Mouse (Mus musculus) olfactory bulb, adult 2 months (tissue): Measurements from ENCODE around the gene Fpr-rs7. TPM values are rescaled to one million over a fixed set of nuclear protein-coding genes. Genes with fewer than 3 reads are reported as not detected.

Source experiments
- H3K27ac ChIP-seq: fragments of 200-500 bp; 2 replicates; pipeline ENCODE4 v1.5.1; 2012; ENCODE audit warnings: low read depth, low read length; ENCODE audit not compliant: insufficient read depth
- H3K4me1 ChIP-seq: fragments of 200-500 bp; 2 replicates; pipeline ENCODE4 v1.6.1; 2012; ENCODE audit warnings: low read length; ENCODE audit not compliant: control insufficient read depth, insufficient read depth
- H3K4me3 ChIP-seq: fragments of 200-500 bp; 2 replicates; pipeline ENCODE4 v1.5.1; 2012; ENCODE audit warnings: mild to moderate bottlenecking, low read depth, low read length, moderate library complexity; ENCODE audit not compliant: insufficient read depth
- CTCF ChIP-seq: fragments of 200-500 bp; IDR thresholded peaks from 2 replicates; pipeline ENCODE4 v1.5.1; 2012; ENCODE audit warnings: low read depth, mild to moderate bottlenecking, low read length, moderate library complexity; ENCODE audit not compliant: insufficient read depth
- POLR2A ChIP-seq: fragments of 200-500 bp; IDR thresholded peaks from 2 replicates; pipeline ENCODE4 v1.6.1; 2012; ENCODE audit warnings: mild to moderate bottlenecking, low read depth, low read length, moderate library complexity; ENCODE audit not compliant: insufficient read depth
- WGBS: fragments of 180-500 bp; shearing (Covaris S2); methylation state at CpG from one replicate; pipeline ENCODE4 v1.1.7; 2018; 5-methylcytosine and 5-hydroxymethylcytosine counted together
- polyA plus RNA-seq: library from polyadenylated mRNA; stranded (reverse); fragments of >200 nt; gene quantifications from 2 replicates; pipeline ENCODE4 v1.2.4, GENCODE M21; 2012; ENCODE audit warnings: low replicate concordance; ENCODE audit not compliant: missing spikeins, insufficient read depth, insufficient read length

The Fpr-rs7 gene
- not detected in 2 replicates for polyA plus RNA-seq

DNA sequence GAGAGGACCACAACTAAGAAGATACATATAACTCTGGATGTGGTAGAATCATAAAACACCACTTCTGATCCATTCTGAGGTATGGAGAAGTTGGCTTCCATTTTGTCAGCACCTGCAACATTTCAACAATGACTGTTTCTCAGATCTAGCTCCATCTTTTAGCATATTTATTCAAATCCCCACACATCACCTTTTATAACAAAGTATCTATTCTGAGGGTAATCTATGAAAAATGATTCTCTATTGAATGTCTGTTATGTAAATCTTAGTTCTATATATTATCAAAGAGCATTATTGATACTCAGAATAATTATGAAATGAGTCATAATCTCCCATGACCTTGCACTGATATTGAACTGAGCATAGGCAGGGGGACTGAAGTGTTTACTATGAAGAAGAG is at the start of gene Fpr-rs7:
Gene Fpr-rs7 (minus strand): TSS at position 101 of the 400 bp plus-strand sequence.
- H3K4me3 ChIP-seq: no peak within 1 kb of the TSS
- no peak within 1 kb of the TSS for H3K27ac ChIP-seq
- H3K4me1 ChIP-seq: no peaks in the 10 kb centered on the region
- TF ChIP-seq CTCF (no peak), POLR2A (no peak)

DNA sequence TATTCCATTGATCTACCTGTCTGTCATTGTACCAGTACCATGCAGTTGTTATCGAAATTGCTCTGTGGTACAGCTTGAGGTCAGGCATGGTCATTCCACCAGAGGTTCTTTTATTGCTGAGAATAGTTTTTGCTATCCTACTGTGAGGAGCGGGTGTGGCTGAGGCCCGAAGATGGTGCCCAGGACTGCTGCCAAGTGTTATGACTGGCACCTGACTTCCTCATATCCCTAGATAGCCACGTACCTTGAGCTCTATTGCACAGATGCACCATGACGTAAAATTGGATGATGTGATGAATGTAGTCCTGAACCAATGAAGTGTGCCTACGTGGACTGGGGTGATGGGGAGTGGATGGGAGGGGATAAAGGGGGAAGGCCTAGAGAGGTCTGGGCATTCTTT is 39.9 kb downstream of the Fpr-rs7 start:
- TF ChIP-seq POLR2A (no peak), CTCF (no peak)
- Histone ChIP-seq H3K4me1 (no peaks in the 10 kb centered on the region), H3K4me3 (no peak overlapping the region), H3K27ac (no peak overlapping the region)
- 74% methylated on average over 6 of the region's 6 CpGs for WGBS

DNA sequence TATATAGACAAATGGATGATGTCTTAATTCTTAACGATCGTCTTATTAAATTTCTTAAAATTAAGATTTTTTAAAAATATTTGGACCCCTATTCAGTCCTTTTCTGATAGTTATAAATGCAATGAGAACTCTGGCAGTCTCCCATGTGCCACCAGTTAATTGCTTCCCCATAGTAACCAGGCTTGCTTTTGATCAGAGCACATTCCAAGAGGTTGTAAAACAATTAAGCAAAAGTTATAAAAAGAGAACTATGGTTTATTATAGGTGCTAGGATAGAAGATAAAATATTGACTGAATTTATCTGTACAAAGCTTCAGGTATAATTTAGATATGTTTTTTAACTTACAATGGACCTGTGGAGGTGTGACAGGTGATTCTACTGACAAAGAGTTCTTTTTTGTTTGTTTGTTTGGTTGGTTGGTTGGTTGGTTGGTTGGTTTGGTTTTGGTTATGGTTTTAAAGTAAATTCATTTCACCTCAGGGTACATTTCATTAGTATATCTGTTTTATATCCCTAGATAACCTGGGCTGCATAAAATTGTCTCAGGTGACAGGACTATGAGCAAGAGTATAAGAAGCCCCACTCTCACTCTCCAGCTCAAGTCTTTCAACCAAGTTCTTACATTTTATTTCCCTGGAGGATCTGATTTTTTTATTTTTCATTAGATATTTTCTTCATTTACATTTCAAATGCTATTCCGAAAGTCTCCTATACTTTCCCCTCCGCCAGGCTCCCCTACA is 42.2 kb downstream of the Fpr-rs7 start:
- H3K4me1 ChIP-seq: no peaks in the 10 kb centered on the region
- WGBS: 95% methylated on average over 4 of the region's 4 CpGs
- H3K27ac ChIP-seq: no peak overlapping the region
- TF ChIP-seq CTCF: no peak
- TF ChIP-seq POLR2A: no peak
- H3K4me3 ChIP-seq: no peak overlapping the region

Other genes with a start within 250 kb of the Fpr-rs7 start
- gene Vmn2r104, start 65.9 kb downstream of the Fpr-rs7 start, polyA plus RNA-seq: not detected in 2 replicates
- gene Fpr-rs6, start 68.9 kb upstream of the Fpr-rs7 start, polyA plus RNA-seq: not detected in 2 replicates
- gene Vmn2r105, start 120.8 kb upstream of the Fpr-rs7 start, polyA plus RNA-seq: not detected in 2 replicates
- gene Vmn2r106, start 171.3 kb upstream of the Fpr-rs7 start, polyA plus RNA-seq: not detected in 2 replicates
- gene Vmn2r107, start 231.0 kb upstream of the Fpr-rs7 start, polyA plus RNA-seq: not detected in 2 replicates